Mouse (Mus musculus) T-cell, adult 66 days (primary cell): ENCODE measurements around the gene Rwdd2b. TPM values are rescaled to one million over a fixed set of nuclear protein-coding genes. Genes with fewer than 3 reads are reported as not detected.

Experiments used
- total RNA-seq, 2 experiments: library from RNA; stranded (reverse); gene quantifications; 3 replicates in 1 of 2; 4 replicates in 1 of 2; pipeline ENCODE4 v1.2.4; 2023

Gene Rwdd2b
- 1 to 10 TPM; 7.0 to 9.0 TPM for total RNA-seq

DNA sequence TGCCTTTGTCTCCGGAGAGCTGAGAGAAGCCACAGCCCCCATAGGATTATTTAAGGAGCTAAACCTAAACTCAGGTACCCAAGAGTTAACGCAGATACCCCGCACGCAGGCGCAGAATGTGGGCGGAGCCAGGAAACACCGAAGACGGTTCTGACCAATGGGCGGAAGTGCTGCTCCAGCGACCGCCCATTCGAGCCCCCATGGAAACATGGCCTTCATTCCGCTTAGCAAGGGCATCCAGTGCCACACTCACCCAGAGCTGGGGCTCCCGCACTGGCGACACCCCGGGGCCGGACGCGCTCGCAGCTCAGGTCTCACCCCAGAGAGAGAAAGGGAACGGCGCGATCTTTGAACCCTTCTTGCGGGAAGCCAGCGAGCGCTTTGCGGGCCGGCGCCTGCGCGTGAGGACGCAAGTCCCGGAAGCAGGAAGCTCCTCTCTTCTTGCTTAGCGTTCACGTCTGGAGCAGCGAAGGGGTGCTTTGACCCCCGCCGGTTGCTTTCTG is at the start of gene Rwdd2b:
Gene Rwdd2b, minus strand, starts transcription at position 390 of the 503 bp plus-strand sequence.

DNA sequence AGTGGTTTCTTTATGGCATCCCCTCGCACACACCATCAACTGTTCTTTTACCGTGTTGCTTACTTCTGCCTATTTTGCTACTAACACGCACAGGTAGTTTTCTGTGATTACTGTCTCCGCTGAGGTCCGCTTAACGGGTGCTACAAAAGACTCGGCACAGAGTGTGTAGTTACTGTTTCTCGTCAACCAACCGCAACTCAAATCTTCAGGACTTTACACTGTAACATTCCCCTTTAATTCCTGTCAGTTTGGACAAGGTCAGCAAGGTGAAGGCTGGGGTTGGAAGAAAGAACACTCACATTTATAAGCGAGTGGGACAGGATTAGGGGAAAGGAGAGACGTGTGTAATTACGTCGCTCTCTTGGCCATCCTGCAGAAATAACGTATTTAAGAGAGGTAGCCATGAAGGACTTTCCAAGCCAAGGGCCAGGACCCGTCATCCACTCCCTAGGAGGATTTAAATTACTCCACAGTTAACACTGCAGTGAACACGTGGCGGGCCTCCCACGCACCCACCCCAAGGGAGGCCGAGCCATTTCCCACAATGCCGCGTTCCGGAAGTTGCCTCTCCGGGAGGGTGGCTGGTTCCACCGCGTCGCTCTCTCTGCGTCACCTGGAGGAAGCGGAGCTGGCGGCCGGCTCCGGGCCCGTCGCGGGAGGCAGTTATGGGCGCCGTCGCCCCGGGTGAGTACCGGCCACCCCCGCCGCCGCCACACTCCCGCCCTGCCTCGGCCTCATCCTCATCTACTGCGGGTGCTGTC is 14.2 kb upstream of the Rwdd2b start, which contains the start of gene Usp16:
Gene Usp16, plus strand, starts transcription at position 285 of the 761 bp plus-strand sequence.

DNA sequence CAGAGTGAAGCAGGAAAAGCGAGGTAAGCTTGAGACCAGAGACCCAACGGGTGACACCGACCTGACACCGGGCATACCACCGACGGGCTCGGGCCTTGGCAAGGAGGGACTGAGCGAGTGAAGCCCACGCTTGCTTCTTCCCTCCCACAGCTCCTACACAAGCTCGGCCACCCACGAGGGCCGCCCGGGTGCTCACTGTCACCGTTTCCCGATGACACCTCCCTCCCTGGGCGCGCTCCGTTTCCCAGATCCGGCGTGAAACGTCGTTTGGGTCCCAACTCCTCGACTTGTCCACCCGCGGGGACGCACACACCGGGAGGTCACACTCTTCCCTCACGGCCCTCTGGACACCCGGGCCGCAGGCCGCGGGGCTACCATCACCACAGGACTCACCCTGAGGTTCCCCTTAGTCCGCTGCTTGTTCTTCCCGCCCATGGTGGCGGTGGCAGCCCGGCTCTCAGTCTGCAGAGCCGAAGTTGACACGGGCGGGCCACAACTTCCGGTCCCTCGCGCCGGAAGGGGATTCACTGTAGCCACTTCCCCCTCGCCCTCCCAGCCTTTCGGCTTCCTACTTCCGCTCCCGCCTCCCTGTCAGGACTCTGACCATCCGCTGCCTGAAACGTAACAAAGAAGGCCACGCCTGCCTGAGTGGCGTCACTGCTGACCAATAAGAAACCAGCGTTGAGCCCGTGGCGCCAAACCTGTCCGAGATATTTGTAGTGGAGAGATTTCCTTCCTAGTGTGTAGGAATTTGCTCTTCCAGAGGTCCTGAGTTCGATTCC is 8.1 kb downstream of the Rwdd2b start, which contains the start of gene Ltn1:
Gene Ltn1, minus strand, starts transcription at position 580 of the 782 bp plus-strand sequence.

Other genes starting within 250 kb of the Rwdd2b start
- 10 to 100 TPM; 20.9 to 21.5 TPM for gene N6amt1, start 86.4 kb downstream of the Rwdd2b start, total RNA-seq
- gene Ltn1, start 8.0 kb downstream of the Rwdd2b start, total RNA-seq, result 10 to 100 TPM; 48.7 to 53.6 TPM
- gene Usp16, start 14.1 kb upstream of the Rwdd2b start, total RNA-seq, result 100 to 1,000 TPM; 108 to 137 TPM
- gene Cct8, start 55.3 kb upstream of the Rwdd2b start, total RNA-seq, result 100 to 1,000 TPM; 195 to 198 TPM
- gene Map3k7cl, start 112.8 kb upstream of the Rwdd2b start, total RNA-seq, result not detected